Mouse (Mus musculus): Measurements from ENCODE around the gene Adgrv1. TPM values are rescaled to one million over a fixed set of nuclear protein-coding genes. Genes with fewer than 3 reads are reported as not detected.
"Not testable (repeated sequence)": the region's sequence is repeated elsewhere in the genome, so short reads cannot be mapped to it uniquely, and the experiment has no call there.

Gene Adgrv1
- polyA plus RNA-seq, 1 experiment from 2014 or later = 19.1 TPM

- Histone ChIP-seq H3K9ac (no peak overlapping the region), H3K27me3 (no peaks in the 10 kb centered on the region), H3K9me3 (no peaks in the 10 kb centered on the region), H3K4me2 (no peak overlapping the region), H3K36me3 (no peaks in the 10 kb centered on the region), H3K4me1 (replicated peaks) (no peaks in the 10 kb centered on the region; the same call in 1 of the 2 replicates), H3K4me3 (no peak overlapping the region), H3K27ac (no peak overlapping the region)
- ATAC-seq (ENCODE audit: low FRiP score) = no peak
- 90% methylated on average over 11 of the region's 11 CpGs for WGBS
These were observed 11.2 kb upstream of the Adgrv1 start for GRCm38 (mm10) chr13:81644047-81644565.

- 62% methylated on average over 7 of the region's 7 CpGs for WGBS
These were observed 9.7 kb upstream of the Adgrv1 start for GRCm38 (mm10) chr13:81642491-81643149.

GRCm38 (mm10) chr13:81641289-81642045 lies 8.5 kb upstream of the Adgrv1 start:
- peak overlapping the region; percentile 52 for H3K4me2 ChIP-seq
- peak overlapping the region; percentile 25 for H3K4me3 ChIP-seq
- no peaks in the 10 kb centered on the region for H3K9me3 ChIP-seq
- H3K4me1 ChIP-seq (replicated peaks) = no peaks in the 10 kb centered on the region; the same call in 1 of the 2 replicates
- H3K9ac ChIP-seq = peak overlapping the region; percentile 58; the same call in 1 of the 2 replicates
- peak overlapping the region; percentile 48; the same call in 1 of the 2 replicates for H3K27ac ChIP-seq
- H3K36me3 ChIP-seq = no peaks in the 10 kb centered on the region
- 5% methylated on average over 8 of the region's 8 CpGs for WGBS
- H3K27me3 ChIP-seq = no peaks in the 10 kb centered on the region
- ATAC-seq (ENCODE audit: low FRiP score) = peak; percentile 58

More at GRCm38 (mm10) chr13:81642491-81643149, 9.7 kb upstream of the Adgrv1 start:
- no peak for ATAC-seq (ENCODE audit: low FRiP score)
- no peak overlapping the region for H3K4me3 ChIP-seq
- no peaks in the 10 kb centered on the region; the same call in 1 of the 2 replicates for H3K4me1 ChIP-seq (replicated peaks)
- H3K9me3 ChIP-seq = no peaks in the 10 kb centered on the region
- H3K9ac ChIP-seq = no peak overlapping the region
- H3K4me2 ChIP-seq = no peak overlapping the region
- H3K27ac ChIP-seq = no peak overlapping the region
- no peaks in the 10 kb centered on the region for H3K27me3 ChIP-seq
- H3K36me3 ChIP-seq = no peaks in the 10 kb centered on the region

- Histone ChIP-seq H3K27me3 (no peaks in the 10 kb centered on the region), H3K4me1 (replicated peaks) (no peaks in the 10 kb centered on the region; the same call in 1 of the 2 replicates), H3K9ac (no peak overlapping the region), H3K27ac (no peak overlapping the region), H3K36me3 (no peaks in the 10 kb centered on the region), H3K9me3 (no peaks in the 10 kb centered on the region), H3K4me2 (peak overlapping the region; percentile 52), H3K4me3 (no peak overlapping the region)
- WGBS = 37% methylated on average over 6 of the region's 6 CpGs
- no peak; the same call in 1 of the 2 replicates for ATAC-seq (ENCODE audit: low FRiP score)
These were observed 7.9 kb upstream of the Adgrv1 start for GRCm38 (mm10) chr13:81640881-81641280.

- WGBS = 5% methylated on average over 4 of the region's 4 CpGs
- H3K4me3 ChIP-seq = no peak overlapping the region
- no peak overlapping the region for H3K4me2 ChIP-seq
- no peaks in the 10 kb centered on the region for H3K36me3 ChIP-seq
- H3K4me1 ChIP-seq (replicated peaks) = no peaks in the 10 kb centered on the region; the same call in 1 of the 2 replicates
- no peaks in the 10 kb centered on the region for H3K27me3 ChIP-seq
- H3K9me3 ChIP-seq = no peaks in the 10 kb centered on the region
- no peak overlapping the region for H3K27ac ChIP-seq
- peak; percentile 69; the same call in 1 of the 2 replicates for ATAC-seq (ENCODE audit: low FRiP score)
- H3K9ac ChIP-seq = no peak overlapping the region
These were observed 6.7 kb upstream of the Adgrv1 start for GRCm38 (mm10) chr13:81639624-81640023.

- no peak for ATAC-seq (ENCODE audit: low FRiP score)
- Histone ChIP-seq H3K9ac (no peak overlapping the region), H3K9me3 (no peaks in the 10 kb centered on the region), H3K36me3 (no peaks in the 10 kb centered on the region), H3K4me2 (peak overlapping the region; percentile 43), H3K27ac (no peak overlapping the region), H3K4me3 (peak overlapping the region; percentile 19), H3K27me3 (no peaks in the 10 kb centered on the region), H3K4me1 (replicated peaks) (peaks cover 24% of the 10 kb centered on the region)
- WGBS = 20% methylated on average over 5 of the region's 5 CpGs
These were observed 2.4 kb downstream of the Adgrv1 start for GRCm38 (mm10) chr13:81630566-81630965.

- H3K36me3 ChIP-seq = no peaks in the 10 kb centered on the region
- H3K9ac ChIP-seq = no peak overlapping the region
- H3K4me3 ChIP-seq = no peak overlapping the region
- H3K4me1 ChIP-seq (replicated peaks) = peaks cover 24% of the 10 kb centered on the region
- H3K9me3 ChIP-seq = no peaks in the 10 kb centered on the region
- H3K4me2 ChIP-seq = peak overlapping the region; percentile 43
- peak; percentile 27; the same call in 1 of the 2 replicates for ATAC-seq (ENCODE audit: low FRiP score)
- 15% methylated on average over 3 of the region's 3 CpGs for WGBS
- no peaks in the 10 kb centered on the region for H3K27me3 ChIP-seq
- peak overlapping the region; percentile 55 for H3K27ac ChIP-seq
These were observed 3.6 kb downstream of the Adgrv1 start for GRCm38 (mm10) chr13:81629395-81629794.

- H3K9ac ChIP-seq = no peak overlapping the region
- WGBS = 15% methylated on average over 2 of the region's 2 CpGs
- peaks cover 24% of the 10 kb centered on the region for H3K4me1 ChIP-seq (replicated peaks)
- peak overlapping the region; percentile 60 for H3K27ac ChIP-seq
- H3K27me3 ChIP-seq = no peaks in the 10 kb centered on the region
- no peaks in the 10 kb centered on the region for H3K36me3 ChIP-seq
- ATAC-seq (ENCODE audit: low FRiP score) = no peak
- H3K4me3 ChIP-seq = no peak overlapping the region
- H3K9me3 ChIP-seq = no peaks in the 10 kb centered on the region
- 0 out of 2 replicates have a peak overlapping the region, but pooled peaks have one; percentile 6 for H3K4me2 ChIP-seq
These were observed 4.2 kb downstream of the Adgrv1 start for GRCm38 (mm10) chr13:81628631-81629190.

- 48% methylated on average over 1 of the region's 1 CpGs for WGBS
- H3K4me2 ChIP-seq; H3K4me3 ChIP-seq; H3K36me3 ChIP-seq; H3K9me3 ChIP-seq; H3K27me3 ChIP-seq; ATAC-seq (ENCODE audit: low FRiP score); H3K9ac ChIP-seq: not testable (repeated sequence)
- peak overlapping the region; percentile 49; the same call in 1 of the 2 replicates for H3K27ac ChIP-seq
- H3K4me1 ChIP-seq (replicated peaks) = peaks cover 24% of the 10 kb centered on the region
These were observed 5.1 kb downstream of the Adgrv1 start for GRCm38 (mm10) chr13:81627861-81628260.

GRCm38 (mm10) chr13:81610349-81610748 lies 22.6 kb downstream of the Adgrv1 start:
- Histone ChIP-seq H3K9ac (no peak overlapping the region), H3K4me3 (no peak overlapping the region), H3K4me1 (replicated peaks) (no peaks in the 10 kb centered on the region), H3K27ac (no peak overlapping the region), H3K27me3 (no peaks in the 10 kb centered on the region), H3K36me3 (peaks cover 10% of the 10 kb centered on the region), H3K9me3 (peaks cover 6% of the 10 kb centered on the region; the same call in 1 of the 2 replicates), H3K4me2 (no peak overlapping the region)
- 93% methylated on average over 4 of the region's 4 CpGs for WGBS
- no peak for ATAC-seq (ENCODE audit: low FRiP score)

- no peaks in the 10 kb centered on the region for H3K27me3 ChIP-seq
- WGBS = 86% methylated on average over 2 of the region's 2 CpGs
These were observed 26.0 kb downstream of the Adgrv1 start for GRCm38 (mm10) chr13:81606991-81607390.

More at GRCm38 (mm10) chr13:81606991-81607390, 26.0 kb downstream of the Adgrv1 start:
- Histone ChIP-seq H3K4me2 (no peak overlapping the region), H3K36me3 (peaks cover 10% of the 10 kb centered on the region), H3K4me1 (replicated peaks) (no peaks in the 10 kb centered on the region), H3K4me3 (no peak overlapping the region), H3K9me3 (peaks cover 8% of the 10 kb centered on the region; the same call in 1 of the 2 replicates), H3K27ac (no peak overlapping the region), H3K9ac (no peak overlapping the region)
- ATAC-seq (ENCODE audit: low FRiP score) = no peak
